Mouse (Mus musculus) bone marrow, adult 2 months (tissue): Measurements from ENCODE around the gene Ovgp1. TPM values are rescaled to one million over a fixed set of nuclear protein-coding genes. Genes with fewer than 3 reads are reported as not detected.

Experiments used
- H3K27ac ChIP-seq: fragments of 200-500 bp; 2 replicates; pipeline ENCODE4 v1.5.1; 2012; ENCODE audit warnings: low read depth, mild to moderate bottlenecking, control low read depth, inconsistent platforms, low read length; ENCODE audit not compliant: control insufficient read depth, poor library complexity, insufficient read depth
- H3K4me1 ChIP-seq: fragments of 200-500 bp; 2 replicates; pipeline ENCODE4 v1.6.1; 2011; ENCODE audit warnings: low read length; ENCODE audit not compliant: control insufficient read depth, insufficient read depth
- H3K4me3 ChIP-seq: fragments of 200-500 bp; replicated peaks from 2 replicates; pipeline ENCODE3; 2011; ENCODE audit warnings: mild to moderate bottlenecking, low read depth, low read length, control low read depth; ENCODE audit not compliant: control insufficient read depth
- CTCF ChIP-seq: fragments of 200-500 bp; IDR thresholded peaks from 2 replicates; pipeline ENCODE4 v1.5.1; 2011; ENCODE audit warnings: low read length, control low read depth; ENCODE audit not compliant: control insufficient read depth, insufficient read depth
- POLR2A ChIP-seq: fragments of 200-500 bp; IDR thresholded peaks from 2 replicates; pipeline ENCODE4 v1.6.1; 2011; ENCODE audit warnings: low read depth, mild to moderate bottlenecking, control low read depth, low read length, borderline replicate concordance; ENCODE audit not compliant: control insufficient read depth
- WGBS: fragments of 180-500 bp; shearing (Covaris S2); methylation state at CpG from one replicate; pipeline ENCODE4 v1.1.7; 2018; 5-methylcytosine and 5-hydroxymethylcytosine counted together
- polyA plus RNA-seq: library from polyadenylated mRNA; stranded (reverse); fragments of >200 nt; gene quantifications from 2 replicates; pipeline ENCODE4 v1.2.4, GENCODE M21; 2011; ENCODE audit warnings: low replicate concordance; ENCODE audit not compliant: missing spikeins, insufficient read depth, insufficient read length

The Ovgp1 gene
- 5.5 and 16.0 TPM in 2 replicates for polyA plus RNA-seq

- WGBS, result 82% methylated on average over 3 of the region's 3 CpGs
- Histone ChIP-seq H3K4me3 (no peak within 1 kb of the TSS), H3K4me1 (peaks cover 5% of the 10 kb centered on the region; the same call in 1 of the 2 replicates), H3K27ac (peak within 1 kb of the TSS; percentile 6; the same call in 1 of the 2 replicates)
- no peak for TF ChIP-seq CTCF
- TF ChIP-seq POLR2A, result no peak
Measured at GRCm38 (mm10) chr3:105973411-105973810, at the start of gene Ovgp1. Ovgp1 (plus strand) TSS chr3:105973711.

- H3K4me3 ChIP-seq, result no peak overlapping the region
- WGBS, result 80% methylated on average over 9 of the region's 9 CpGs
- H3K4me1 ChIP-seq, result peaks cover 1% of the 10 kb centered on the region
- H3K27ac ChIP-seq, result no peak overlapping the region
- no peak for TF ChIP-seq CTCF
- TF ChIP-seq POLR2A, result no peak
Measured at GRCm38 (mm10) chr3:105924616-105925015, 48.9 kb upstream of the Ovgp1 start.

GRCm38 (mm10) chr3:105927561-105928194 is 45.8 kb upstream of the Ovgp1 start:
- 79% methylated on average over 7 of the region's 7 CpGs for WGBS
- TF ChIP-seq CTCF (no peak), POLR2A (no peak)
- Histone ChIP-seq H3K4me1 (no peaks in the 10 kb centered on the region; the same call in none of the 2 replicates), H3K4me3 (no peak overlapping the region), H3K27ac (no peak overlapping the region)

- no peaks in the 10 kb centered on the region; the same call in none of the 2 replicates for H3K4me1 ChIP-seq
- no peak overlapping the region for H3K27ac ChIP-seq
- TF ChIP-seq POLR2A (no peak), CTCF (no peak)
- WGBS, result 31% methylated on average over 3 of the region's 3 CpGs
- no peak overlapping the region for H3K4me3 ChIP-seq
Measured at GRCm38 (mm10) chr3:105928195-105928569, 45.3 kb upstream of the Ovgp1 start.

- Histone ChIP-seq H3K4me3 (no peak overlapping the region), H3K4me1 (no peaks in the 10 kb centered on the region; the same call in none of the 2 replicates), H3K27ac (no peak overlapping the region)
- 81% methylated on average over 6 of the region's 6 CpGs for WGBS
- TF ChIP-seq POLR2A, result no peak
- no peak for TF ChIP-seq CTCF
Measured at GRCm38 (mm10) chr3:105928781-105929180, 44.7 kb upstream of the Ovgp1 start.

GRCm38 (mm10) chr3:105929821-105930220 is 43.7 kb upstream of the Ovgp1 start:
- no peak overlapping the region for H3K27ac ChIP-seq
- TF ChIP-seq CTCF (no peak), POLR2A (no peak)
- no peaks in the 10 kb centered on the region; the same call in none of the 2 replicates for H3K4me1 ChIP-seq
- WGBS, result 43% methylated on average over 7 of the region's 7 CpGs
- peak overlapping the region; percentile 4 for H3K4me3 ChIP-seq

DNA sequence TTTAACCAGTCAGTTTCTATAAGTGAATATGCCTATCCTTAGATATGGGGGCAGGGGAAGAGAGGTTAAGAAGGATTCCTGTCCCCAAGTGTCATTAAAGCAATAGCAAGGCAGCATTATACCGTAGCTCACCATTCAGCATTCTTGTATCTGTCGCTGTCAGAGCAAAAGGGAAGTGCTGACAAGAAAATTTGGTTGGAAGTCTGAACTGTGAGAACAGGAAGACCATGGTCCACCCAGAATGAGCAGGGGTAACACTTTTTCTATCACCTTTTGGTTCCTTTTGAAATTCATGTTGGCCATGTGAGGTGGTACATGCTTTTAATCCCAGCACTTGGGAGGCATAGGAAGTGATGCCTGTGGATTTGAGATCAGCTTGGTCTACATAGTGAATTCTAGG is 42.4 kb upstream of the Ovgp1 start:
- Histone ChIP-seq H3K27ac (no peak overlapping the region), H3K4me3 (no peak overlapping the region), H3K4me1 (no peaks in the 10 kb centered on the region; the same call in none of the 2 replicates)
- TF ChIP-seq POLR2A (no peak), CTCF (no peak)
- 17% methylated on average over 2 of the region's 2 CpGs for WGBS

DNA sequence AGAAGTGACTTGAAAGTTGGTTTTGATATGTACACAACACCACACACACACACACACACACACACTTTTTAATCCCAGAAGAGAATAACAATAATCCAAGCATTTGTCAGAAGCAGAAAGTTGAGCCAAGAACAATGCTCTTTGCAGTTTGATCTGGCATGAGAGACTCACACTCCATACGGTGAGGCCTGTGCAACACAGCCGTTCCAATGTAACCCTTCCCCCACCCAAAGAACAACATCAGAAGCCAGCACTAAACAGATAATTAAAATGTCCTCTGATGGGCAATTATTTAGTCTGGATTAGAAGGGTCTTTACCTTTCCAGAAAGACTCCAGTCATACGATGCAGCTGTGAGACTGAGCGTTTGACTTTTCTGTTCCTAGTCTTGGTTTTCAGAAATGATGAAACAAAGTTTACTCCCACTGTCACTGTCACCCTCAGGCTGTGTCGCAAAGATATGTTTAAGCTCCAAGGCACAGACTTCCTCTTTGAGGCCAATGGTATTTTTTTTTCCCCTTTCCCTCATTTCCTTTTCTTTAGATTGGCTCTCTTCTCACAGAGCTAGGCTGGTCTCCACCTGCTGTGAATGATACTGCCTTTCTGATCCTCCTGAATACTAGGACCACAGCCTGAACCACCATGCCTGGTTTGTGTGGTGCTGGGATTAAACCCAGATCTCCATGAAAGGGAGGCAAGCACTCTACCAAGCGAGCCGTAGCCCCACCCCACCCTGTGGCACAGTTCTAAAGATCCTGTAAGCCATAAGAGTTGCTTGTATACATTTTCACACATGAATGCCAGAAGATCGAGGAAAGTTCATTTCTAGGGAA is 41.1 kb upstream of the Ovgp1 start, which contains the start of gene I830077J02Rik:
I830077J02Rik (minus strand) TSS at position 425 of the 832 bp plus-strand sequence.
- no peak for TF ChIP-seq POLR2A
- no peak for TF ChIP-seq CTCF
- Histone ChIP-seq H3K4me1 (no peaks in the 10 kb centered on the region; the same call in none of the 2 replicates), H3K27ac (peak within 1 kb of the TSS; percentile 87), H3K4me3 (peak within 1 kb of the TSS; percentile 83)
- 15% methylated on average over 8 of the region's 8 CpGs for WGBS
